Mouse (Mus musculus): ENCODE results near the gene Abcc3. TPM values are rescaled to one million over a fixed set of nuclear protein-coding genes. Genes with fewer than 3 reads are reported as not detected.

Abcc3 gene
- polyA plus RNA-seq, 1 experiment = not detected

DNA sequence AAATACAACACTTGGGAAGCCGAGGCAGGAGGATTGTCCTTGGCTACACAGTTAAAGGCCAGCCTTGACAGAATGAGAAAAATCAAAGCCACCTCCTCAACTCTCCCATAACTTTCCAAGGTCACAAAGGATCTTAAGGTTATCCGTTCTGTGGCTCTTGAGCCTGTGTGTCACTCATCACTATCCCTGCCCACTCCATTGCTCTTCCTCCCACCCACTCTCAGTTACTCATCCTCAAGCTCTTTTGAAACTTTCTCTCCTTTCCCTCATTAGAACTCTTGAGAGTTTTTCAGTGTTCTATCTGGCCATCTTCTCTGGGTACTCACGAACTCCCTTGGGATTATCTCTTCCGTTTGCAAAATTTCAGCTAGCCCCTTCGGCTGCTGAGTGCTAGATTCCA lies 68.2 kb downstream of the Abcc3 start:
- Histone ChIP-seq H3K4me3 (no peak overlapping the region), H3K4me2 (ENCODE audit: low read depth) (peak overlapping the region; percentile 57), H3K27me3 (ENCODE audit: control insufficient read depth, insufficient read depth, insufficient read length) (no peaks in the 10 kb centered on the region), H3ac (ENCODE audit: control insufficient read depth, insufficient read length) (no peak overlapping the region), H3K36me3 (ENCODE audit: control insufficient read depth, insufficient read depth) (no peaks in the 10 kb centered on the region), H3K79me2 (ENCODE audit: control insufficient read depth, insufficient read depth) (peaks cover 33% of the 10 kb centered on the region)
- TF ChIP-seq POLR2A (IDR thresholded peaks at IDR 0.05; ENCODE audit: insufficient read length, low read depth) (no peak), MAX (IDR thresholded peaks at IDR 0.05; ENCODE audit: low read depth) (no peak), USF1 (IDR thresholded peaks at IDR 0.05; ENCODE audit: low read depth) (no peak), SRF (IDR thresholded peaks at IDR 0.05; ENCODE audit: control insufficient read depth, insufficient read length, low read depth) (no peak), MYOG (IDR thresholded peaks at IDR 0.05; ENCODE audit: control insufficient read depth in 1 of 3, insufficient read depth in 1 of 3, insufficient read length in 2 of 3, low read depth in 2 of 3) (no peak), TCF12 (IDR thresholded peaks at IDR 0.05; ENCODE audit: insufficient read depth, poor library complexity, severe bottlenecking) (no peak), POLR2AphosphoS2 (IDR thresholded peaks at IDR 0.05; ENCODE audit: insufficient read length, low read depth) (no peak), REST (IDR thresholded peaks at IDR 0.05; ENCODE audit: insufficient read depth, insufficient read length) (no peak), MYOD1 (IDR thresholded peaks at IDR 0.05; ENCODE audit: control insufficient read depth in 1 of 3, insufficient read length in 2 of 3, low read depth in 2 of 3) (no peak), E2F4 (IDR thresholded peaks at IDR 0.05; ENCODE audit: insufficient read depth) (no peak)

DNA sequence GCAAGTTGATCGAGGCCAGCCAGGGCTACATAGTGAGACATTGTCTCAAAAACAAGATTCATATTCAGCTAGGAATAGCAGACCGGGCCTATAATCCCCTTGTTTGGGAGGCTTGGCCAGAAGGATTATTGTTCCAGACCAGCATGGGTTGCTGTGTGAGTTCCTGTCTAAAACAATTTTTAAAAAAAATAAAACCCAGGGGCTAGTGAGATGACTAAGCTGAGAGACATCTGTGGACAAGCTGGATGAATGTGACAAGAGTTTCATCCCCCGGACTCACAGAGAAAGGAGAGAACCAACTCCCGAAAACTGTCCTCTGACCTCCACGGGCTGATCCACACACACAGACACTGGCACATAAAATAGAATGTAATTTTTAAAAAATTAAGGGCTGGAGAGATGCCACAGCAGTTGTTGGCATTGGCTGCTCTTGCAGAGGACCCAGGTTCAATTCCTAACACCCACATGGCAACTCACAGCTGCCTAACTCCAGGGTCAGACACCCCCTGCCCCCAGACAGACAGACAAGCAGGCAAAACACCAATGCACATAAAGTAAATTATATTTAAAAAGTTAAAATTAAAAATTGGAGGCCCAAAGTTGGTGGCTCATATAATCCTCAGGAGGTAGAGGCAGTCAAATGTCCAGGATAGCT lies 69.4 kb downstream of the Abcc3 start:
- peaks cover 33% of the 10 kb centered on the region for H3K79me2 ChIP-seq (ENCODE audit: control insufficient read depth, insufficient read depth)
- peak overlapping the region; percentile 97 for H3K4me2 ChIP-seq (ENCODE audit: low read depth)
- H3ac ChIP-seq (ENCODE audit: control insufficient read depth, insufficient read length) = no peak overlapping the region
- TF ChIP-seq REST (IDR thresholded peaks at IDR 0.05; ENCODE audit: insufficient read depth, insufficient read length) (no peak), USF1 (IDR thresholded peaks at IDR 0.05; ENCODE audit: low read depth) (no peak), POLR2A (IDR thresholded peaks at IDR 0.05; ENCODE audit: insufficient read length, low read depth) (no peak), POLR2AphosphoS2 (IDR thresholded peaks at IDR 0.05; ENCODE audit: insufficient read length, low read depth) (no peak), TCF3 (IDR thresholded peaks at IDR 0.05; ENCODE audit: insufficient read length, low read depth) (no peak), MYOG (IDR thresholded peaks at IDR 0.05; ENCODE audit: control insufficient read depth in 1 of 3, insufficient read depth in 1 of 3, insufficient read length in 2 of 3, low read depth in 2 of 3) (no peak), CEBPB (IDR thresholded peaks at IDR 0.05; ENCODE audit: insufficient read depth, poor library complexity, severe bottlenecking) (no peak)
- no peaks in the 10 kb centered on the region for H3K27me3 ChIP-seq (ENCODE audit: control insufficient read depth, insufficient read depth, insufficient read length)
- H3K4me3 ChIP-seq = no peak overlapping the region
- no peaks in the 10 kb centered on the region for H3K36me3 ChIP-seq (ENCODE audit: control insufficient read depth, insufficient read depth)

DNA sequence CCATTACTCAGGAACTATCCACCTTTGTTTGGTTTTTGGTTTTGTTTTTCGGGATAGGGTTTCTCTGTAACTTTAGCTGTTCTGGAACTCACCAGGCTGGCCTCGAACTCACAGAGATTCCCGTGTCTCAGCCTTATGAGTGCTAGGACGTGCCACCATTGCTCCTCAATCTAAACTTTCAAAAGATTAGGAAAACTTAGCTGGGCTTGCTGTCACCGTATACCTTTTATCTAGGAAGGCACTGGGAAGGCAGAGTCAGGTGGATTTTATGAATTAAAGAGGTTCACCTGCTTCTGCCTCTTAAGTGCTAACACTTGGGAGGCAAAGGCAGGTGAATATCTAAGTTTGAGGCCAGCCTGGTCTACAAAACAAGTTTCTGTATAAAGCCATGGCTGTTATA lies 70.2 kb downstream of the Abcc3 start:
- no peak for TF ChIP-seq POLR2A (IDR thresholded peaks at IDR 0.05; ENCODE audit: insufficient read length, low read depth)
- TF ChIP-seq TCF12 (IDR thresholded peaks at IDR 0.05; ENCODE audit: insufficient read depth, poor library complexity, severe bottlenecking) = no peak
- TF ChIP-seq TCF3 (IDR thresholded peaks at IDR 0.05; ENCODE audit: insufficient read length, low read depth) = no peak
- no peak for TF ChIP-seq MYOD1 (IDR thresholded peaks at IDR 0.05; ENCODE audit: control insufficient read depth in 1 of 3, insufficient read length in 2 of 3, low read depth in 2 of 3)
- no peak for TF ChIP-seq SRF (IDR thresholded peaks at IDR 0.05; ENCODE audit: control insufficient read depth, insufficient read length, low read depth)

DNA sequence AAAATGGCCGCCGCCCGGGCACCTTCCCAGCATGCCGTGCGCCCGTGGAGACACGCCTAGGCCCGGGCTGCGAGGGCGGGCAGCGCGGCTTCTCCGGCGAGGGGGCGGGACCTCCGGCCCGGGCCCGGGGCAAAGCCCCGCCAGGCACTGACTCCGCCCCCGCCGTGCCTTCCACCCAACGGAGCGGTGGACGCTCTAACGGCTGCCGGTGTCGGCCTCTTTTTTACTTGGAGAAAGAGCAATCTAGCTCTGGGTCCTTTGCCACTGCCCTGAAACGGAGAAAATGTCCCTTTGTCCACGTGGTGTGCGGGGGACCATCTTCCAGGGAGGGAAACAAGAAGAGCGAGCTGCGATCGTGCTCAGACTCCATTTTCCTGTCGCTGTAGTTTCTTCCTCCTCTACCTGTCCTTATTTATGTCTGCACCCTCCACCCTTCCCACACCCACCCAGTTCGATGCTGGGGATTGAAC lies 70.8 kb downstream of the Abcc3 start, which contains the start of gene Luc7l3:
Luc7l3 (minus strand) TSS at position 58 of the 470 bp plus-strand sequence.
- Histone ChIP-seq H3K4me3 (peak within 1 kb of the TSS; percentile 81), H3K27me3 (ENCODE audit: control insufficient read depth, insufficient read depth, insufficient read length) (no peaks in the 10 kb centered on the region), H3K79me2 (ENCODE audit: control insufficient read depth, insufficient read depth) (peaks cover 46% of the 10 kb centered on the region), H3K36me3 (ENCODE audit: control insufficient read depth, insufficient read depth) (no peaks in the 10 kb centered on the region), H3ac (ENCODE audit: control insufficient read depth, insufficient read length) (peak within 1 kb of the TSS; percentile 73), H3K4me2 (ENCODE audit: low read depth) (peak within 1 kb of the TSS; percentile 97)
- peak; percentile 50 for TF ChIP-seq USF1 (IDR thresholded peaks at IDR 0.05; ENCODE audit: low read depth)
- peak; percentile 70 for TF ChIP-seq POLR2AphosphoS2 (IDR thresholded peaks at IDR 0.05; ENCODE audit: insufficient read length, low read depth)
- no peak for TF ChIP-seq REST (IDR thresholded peaks at IDR 0.05; ENCODE audit: insufficient read depth, insufficient read length)
- TF ChIP-seq TCF12 (IDR thresholded peaks at IDR 0.05; ENCODE audit: insufficient read depth, poor library complexity, severe bottlenecking) = no peak
- peak; percentile 63 for TF ChIP-seq POLR2A (IDR thresholded peaks at IDR 0.05; ENCODE audit: insufficient read length, low read depth)
- TF ChIP-seq CEBPB (IDR thresholded peaks at IDR 0.05; ENCODE audit: insufficient read depth, poor library complexity, severe bottlenecking) = no peak
- no peak for TF ChIP-seq TCF3 (IDR thresholded peaks at IDR 0.05; ENCODE audit: insufficient read length, low read depth)
- TF ChIP-seq E2F4 (IDR thresholded peaks at IDR 0.05; ENCODE audit: insufficient read depth) = peak; percentile 24
- no peak for TF ChIP-seq MYOD1 (IDR thresholded peaks at IDR 0.05; ENCODE audit: control insufficient read depth in 1 of 3, insufficient read length in 2 of 3, low read depth in 2 of 3)

More for the DNA sequence above, 70.2 kb downstream of the Abcc3 start:
- H3K4me2 ChIP-seq (ENCODE audit: low read depth) = peak overlapping the region; percentile 97
- H3K27me3 ChIP-seq (ENCODE audit: control insufficient read depth, insufficient read depth, insufficient read length) = no peaks in the 10 kb centered on the region
- H3K79me2 ChIP-seq (ENCODE audit: control insufficient read depth, insufficient read depth) = peaks cover 40% of the 10 kb centered on the region
- peak overlapping the region; percentile 81 for H3K4me3 ChIP-seq
- H3ac ChIP-seq (ENCODE audit: control insufficient read depth, insufficient read length) = peak overlapping the region; percentile 73
- H3K36me3 ChIP-seq (ENCODE audit: control insufficient read depth, insufficient read depth) = no peaks in the 10 kb centered on the region
